Mouse (Mus musculus): ENCODE data around the gene Rnf24. TPM values are rescaled to one million over a fixed set of nuclear protein-coding genes. Genes with fewer than 3 reads are reported as not detected.

The Rnf24 gene
- polyA plus RNA-seq (2015; fragmentation: Nextera tagmentation; extraction: Ambion mirVana), result 4.4 and 5.2 TPM in 2 replicates

GRCm38 (mm10) chr2:131352747-131353563 lies at the start of gene Rnf24:
Gene Rnf24, minus strand, starts transcription at chr2:131352892.
- Histone ChIP-seq H3K9ac (peak within 1 kb of the TSS; percentile 94), H3K27ac (peak within 1 kb of the TSS; percentile 85), H3K4me1 (peaks cover 11% of the 10 kb centered on the region), H3K36me3 (no peaks in the 10 kb centered on the region), H3K27me3 (no peaks in the 10 kb centered on the region), H3K9me3 (no peaks in the 10 kb centered on the region), H3K4me3 (peak within 1 kb of the TSS; percentile 96), H3K4me2 (peak within 1 kb of the TSS; percentile 73)
- peak; percentile 97 for ATAC-seq (ENCODE audit: borderline replicate concordance, extremely low read depth, low FRiP score, low TSS enrichment)
- WGBS, result under 1% methylated on average over 54 of the region's 54 CpGs

DNA sequence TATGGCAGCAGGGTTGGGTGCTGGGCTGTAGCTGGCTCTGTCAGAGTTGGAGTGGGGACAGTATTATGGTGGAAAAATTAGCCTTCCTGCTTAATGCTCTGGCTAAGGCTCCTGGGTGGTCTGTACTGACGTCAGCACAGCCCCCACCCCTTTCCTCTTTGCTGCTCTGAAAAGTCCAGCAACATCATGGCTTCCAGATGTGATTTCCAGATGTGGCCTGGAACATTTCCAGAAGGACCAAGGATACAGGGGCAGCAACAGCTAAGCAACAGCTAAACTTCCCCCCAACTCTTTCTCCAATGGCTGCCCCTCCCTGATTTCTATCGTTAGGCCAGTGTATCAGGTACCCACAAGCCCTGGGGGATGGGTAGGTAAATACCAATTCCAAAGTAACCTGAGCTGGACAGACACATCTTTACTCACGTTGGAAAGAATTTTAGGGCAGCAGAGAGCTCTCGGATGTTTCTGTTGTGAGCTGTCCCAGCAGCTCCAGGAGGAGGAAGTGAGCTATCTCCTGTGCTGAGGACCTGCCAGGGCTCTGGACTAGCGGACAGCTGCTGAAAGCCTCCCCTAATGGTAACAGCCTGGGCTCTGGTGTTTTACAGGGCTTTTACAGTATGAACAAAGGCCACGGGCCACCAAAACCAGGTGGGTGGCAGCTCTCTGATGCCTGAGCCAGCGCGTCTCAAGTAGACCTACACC lies 49.3 kb upstream of the Rnf24 start:
- Histone ChIP-seq H3K4me3 (no peak overlapping the region), H3K9ac (no peak overlapping the region), H3K4me1 (peaks cover 7% of the 10 kb centered on the region; the same call in 1 of the 2 replicates), H3K27ac (0 out of 2 replicates have a peak overlapping the region, but pooled peaks have one; percentile 25), H3K9me3 (no peaks in the 10 kb centered on the region), H3K36me3 (no peaks in the 10 kb centered on the region), H3K27me3 (no peaks in the 10 kb centered on the region), H3K4me2 (no peak overlapping the region)
- WGBS, result 19% methylated on average over 8 of the region's 8 CpGs
- peak; percentile 84; the same call in 1 of the 2 replicates for ATAC-seq (ENCODE audit: borderline replicate concordance, extremely low read depth, low FRiP score, low TSS enrichment)

- Histone ChIP-seq H3K9me3 (no peaks in the 10 kb centered on the region), H3K4me1 (peaks cover 7% of the 10 kb centered on the region; the same call in 1 of the 2 replicates), H3K27ac (no peak overlapping the region), H3K9ac (no peak overlapping the region), H3K27me3 (no peaks in the 10 kb centered on the region), H3K4me3 (no peak overlapping the region), H3K4me2 (no peak overlapping the region), H3K36me3 (no peaks in the 10 kb centered on the region)
- no peak for ATAC-seq (ENCODE audit: borderline replicate concordance, extremely low read depth, low FRiP score, low TSS enrichment)
- 76% methylated on average over 2 of the region's 2 CpGs for WGBS
Measured at GRCm38 (mm10) chr2:131400846-131401245, 48.2 kb upstream of the Rnf24 start.

GRCm38 (mm10) chr2:131397323-131397848 lies 44.7 kb upstream of the Rnf24 start:
- Histone ChIP-seq H3K36me3 (no peaks in the 10 kb centered on the region), H3K27me3 (no peaks in the 10 kb centered on the region), H3K9ac (no peak overlapping the region), H3K27ac (no peak overlapping the region), H3K4me1 (peaks cover 7% of the 10 kb centered on the region; the same call in 1 of the 2 replicates), H3K4me3 (no peak overlapping the region), H3K9me3 (no peaks in the 10 kb centered on the region), H3K4me2 (no peak overlapping the region)
- WGBS, result 76% methylated on average over 5 of the region's 5 CpGs
- no peak for ATAC-seq (ENCODE audit: borderline replicate concordance, extremely low read depth, low FRiP score, low TSS enrichment)

DNA sequence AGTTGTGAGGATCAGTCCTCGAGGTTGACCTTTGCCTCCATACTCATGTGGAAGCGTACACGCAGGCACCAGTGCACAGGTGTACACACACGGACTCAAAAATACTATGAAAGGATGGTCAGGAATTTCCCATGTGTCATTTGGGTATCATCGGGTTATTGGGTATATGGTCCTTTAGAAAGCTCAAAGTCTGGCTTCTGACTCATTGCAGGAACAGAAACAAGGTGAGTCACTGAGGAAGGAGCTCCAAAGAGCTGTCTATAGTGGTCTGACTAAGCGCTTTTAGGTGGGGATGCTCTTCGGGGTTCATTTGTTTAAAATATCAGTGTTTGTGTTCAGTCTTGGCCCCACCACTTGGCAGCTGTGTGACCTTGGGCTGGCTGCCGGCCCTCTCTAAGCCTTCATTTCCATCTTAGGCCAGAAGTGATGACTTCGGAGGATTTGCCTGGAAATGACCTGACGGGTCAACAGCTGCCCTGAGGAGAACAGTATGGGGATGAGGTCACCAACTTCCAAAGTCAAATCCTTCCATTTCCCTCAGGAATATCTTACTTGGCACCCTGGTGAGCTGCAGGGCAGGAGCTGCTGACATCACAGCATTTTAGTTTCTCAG lies 33.8 kb upstream of the Rnf24 start:
- Histone ChIP-seq H3K36me3 (no peaks in the 10 kb centered on the region), H3K4me2 (no peak overlapping the region), H3K9ac (no peak overlapping the region), H3K4me1 (no peaks in the 10 kb centered on the region), H3K27me3 (no peaks in the 10 kb centered on the region), H3K4me3 (no peak overlapping the region), H3K27ac (no peak overlapping the region), H3K9me3 (no peaks in the 10 kb centered on the region)
- no peak for ATAC-seq (ENCODE audit: borderline replicate concordance, extremely low read depth, low FRiP score, low TSS enrichment)
- WGBS, result 67% methylated on average over 10 of the region's 10 CpGs

GRCm38 (mm10) chr2:131385176-131385575 lies 32.5 kb upstream of the Rnf24 start:
- Histone ChIP-seq H3K4me3 (no peak overlapping the region), H3K9me3 (no peaks in the 10 kb centered on the region), H3K27me3 (no peaks in the 10 kb centered on the region), H3K36me3 (no peaks in the 10 kb centered on the region), H3K27ac (no peak overlapping the region), H3K9ac (no peak overlapping the region), H3K4me1 (no peaks in the 10 kb centered on the region), H3K4me2 (no peak overlapping the region)
- no peak for ATAC-seq (ENCODE audit: borderline replicate concordance, extremely low read depth, low FRiP score, low TSS enrichment)
- 81% methylated on average over 4 of the region's 4 CpGs for WGBS

- Histone ChIP-seq H3K9me3 (no peaks in the 10 kb centered on the region), H3K27me3 (no peaks in the 10 kb centered on the region)
- no peak for ATAC-seq (ENCODE audit: borderline replicate concordance, extremely low read depth, low FRiP score, low TSS enrichment)
Measured at GRCm38 (mm10) chr2:131379541-131379940, 26.8 kb upstream of the Rnf24 start.

GRCm38 (mm10) chr2:131378872-131379271 lies 26.2 kb upstream of the Rnf24 start:
- WGBS, result 91% methylated on average over 5 of the region's 5 CpGs

More at GRCm38 (mm10) chr2:131379541-131379940, 26.8 kb upstream of the Rnf24 start:
- Histone ChIP-seq H3K36me3 (no peaks in the 10 kb centered on the region), H3K9ac (no peak overlapping the region), H3K27ac (no peak overlapping the region), H3K4me2 (no peak overlapping the region), H3K4me1 (no peaks in the 10 kb centered on the region), H3K4me3 (no peak overlapping the region)
- 57% methylated on average over 3 of the region's 3 CpGs for WGBS

GRCm38 (mm10) chr2:131377055-131377454 lies 24.4 kb upstream of the Rnf24 start:
- WGBS, result 45% methylated on average over 6 of the region's 6 CpGs
- Histone ChIP-seq H3K9ac (no peak overlapping the region), H3K4me1 (no peaks in the 10 kb centered on the region), H3K36me3 (no peaks in the 10 kb centered on the region), H3K27me3 (no peaks in the 10 kb centered on the region), H3K27ac (no peak overlapping the region), H3K4me2 (no peak overlapping the region), H3K9me3 (no peaks in the 10 kb centered on the region), H3K4me3 (no peak overlapping the region)
- ATAC-seq (ENCODE audit: borderline replicate concordance, extremely low read depth, low FRiP score, low TSS enrichment), result no peak

More at GRCm38 (mm10) chr2:131378872-131379271, 26.2 kb upstream of the Rnf24 start:
- H3K27me3 ChIP-seq, result no peaks in the 10 kb centered on the region
- H3K4me1 ChIP-seq, result no peaks in the 10 kb centered on the region
- no peak overlapping the region for H3K27ac ChIP-seq
- no peaks in the 10 kb centered on the region for H3K36me3 ChIP-seq
- H3K9ac ChIP-seq, result no peak overlapping the region
- no peak overlapping the region for H3K4me2 ChIP-seq
- no peaks in the 10 kb centered on the region for H3K9me3 ChIP-seq
- no peak for ATAC-seq (ENCODE audit: borderline replicate concordance, extremely low read depth, low FRiP score, low TSS enrichment)
- no peak overlapping the region for H3K4me3 ChIP-seq

GRCm38 (mm10) chr2:131373656-131374055 lies 21.0 kb upstream of the Rnf24 start:
- 86% methylated on average over 6 of the region's 6 CpGs for WGBS
- H3K27me3 ChIP-seq, result no peaks in the 10 kb centered on the region
- H3K4me1 ChIP-seq, result no peaks in the 10 kb centered on the region
- H3K9me3 ChIP-seq, result no peaks in the 10 kb centered on the region
- no peaks in the 10 kb centered on the region for H3K36me3 ChIP-seq
- no peak overlapping the region for H3K27ac ChIP-seq
- H3K4me2 ChIP-seq, result no peak overlapping the region
- ATAC-seq (ENCODE audit: borderline replicate concordance, extremely low read depth, low FRiP score, low TSS enrichment), result no peak
- H3K4me3 ChIP-seq, result no peak overlapping the region
- no peak overlapping the region for H3K9ac ChIP-seq

GRCm38 (mm10) chr2:131372276-131372877 lies 19.7 kb upstream of the Rnf24 start:
- WGBS, result 73% methylated on average over 7 of the region's 7 CpGs
- Histone ChIP-seq H3K4me3 (no peak overlapping the region), H3K9ac (no peak overlapping the region), H3K36me3 (no peaks in the 10 kb centered on the region), H3K4me1 (no peaks in the 10 kb centered on the region), H3K27me3 (no peaks in the 10 kb centered on the region), H3K27ac (no peak overlapping the region), H3K9me3 (no peaks in the 10 kb centered on the region), H3K4me2 (no peak overlapping the region)
- ATAC-seq (ENCODE audit: borderline replicate concordance, extremely low read depth, low FRiP score, low TSS enrichment), result no peak
